Mouse (Mus musculus) ES-E14 (cell line): ENCODE measurements at regions not wholly inside any gene's neighbourhood (a gene's known extent, or its start where the extent isn't known, plus 50 kb on each side); places are given as distances from the start of the nearest gene placed in this dataset.

Experiments used
- MAFK ChIP-seq: IDR thresholded peaks from 2 replicates; pipeline ENCODE4 v1.6.1; 2014; ENCODE audit warnings: mild to moderate bottlenecking, low read depth, low read length, inconsistent platforms; ENCODE audit not compliant: insufficient read depth
- ZC3H11A ChIP-seq: IDR thresholded peaks from 2 replicates; pipeline ENCODE4 v1.6.1; 2012; ENCODE audit warnings: low read depth, mild to moderate bottlenecking, inconsistent platforms, low read length, borderline replicate concordance
- ZNF384 ChIP-seq: IDR thresholded peaks from 2 replicates; pipeline ENCODE4 v1.6.1; 2012; ENCODE audit warnings: low read depth, low read length, inconsistent platforms

- no peak for TF ChIP-seq MAFK
- TF ChIP-seq ZNF384: no peak
- TF ChIP-seq ZC3H11A: no peak
Observed at GRCm38 (mm10) chr5:68635400-68635799, 603.8 kb downstream of the Grxcr1 start.
